Mouse (Mus musculus) activated CD4-positive, CD25-positive, alpha-beta regulatory T cell (primary cell): ENCODE results near the gene Vmn1r226. TPM values are rescaled to one million over a fixed set of nuclear protein-coding genes. Genes with fewer than 3 reads are reported as not detected.

Source experiments
- polyA plus RNA-seq, 2 experiments: library from polyadenylated mRNA; unstranded; fragments of 100-300 nt; shearing (Covaris generic); gene quantifications; one replicate each; pipeline ENCODE4 v1.2.1; 2017

Vmn1r226 gene
- polyA plus RNA-seq, result not detected

DNA sequence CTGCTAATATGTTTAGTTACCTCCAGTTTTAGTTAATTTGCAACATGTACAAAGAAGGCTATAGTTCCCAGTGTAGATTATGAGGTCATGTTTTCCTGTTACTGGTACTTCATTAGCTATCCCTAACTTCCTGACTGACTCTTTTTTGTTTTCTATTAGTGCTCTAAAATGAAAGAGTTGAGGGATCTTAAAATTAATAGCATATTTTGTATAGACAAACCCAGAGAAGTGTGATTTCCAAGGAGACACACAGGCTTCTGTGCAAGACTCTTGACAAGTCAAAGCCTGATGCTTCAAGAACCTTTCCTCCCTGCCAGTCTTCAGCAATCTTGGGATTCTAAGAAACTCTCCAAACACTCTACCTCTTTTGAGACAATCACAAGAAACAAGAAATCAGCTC is at the start of gene Vmn1r226:
TSS of gene Vmn1r226 (plus strand) at position 301 of the 400 bp plus-strand sequence.

DNA sequence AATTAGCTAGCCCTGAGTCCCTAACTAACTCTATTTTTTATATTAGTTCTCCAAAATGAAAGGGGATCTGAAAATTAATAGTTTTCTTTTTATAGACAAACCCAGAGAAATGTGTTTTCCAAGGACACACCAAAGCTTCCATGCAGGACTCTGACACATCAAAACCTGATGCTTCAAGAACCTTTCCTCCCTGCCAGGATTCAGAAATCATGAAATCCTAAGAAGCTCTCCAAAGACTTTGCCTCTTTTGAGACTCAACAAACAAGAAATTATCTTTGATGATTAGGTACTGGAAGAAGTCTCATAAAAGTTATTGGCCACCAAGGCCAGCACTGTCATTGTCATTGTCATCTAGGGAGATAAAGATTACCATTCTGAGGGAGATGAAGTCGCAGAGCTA is 46.9 kb downstream of the Vmn1r226 start, which contains the start of gene Vmn1r227:
TSS of gene Vmn1r227 (plus strand) at position 301 of the 400 bp plus-strand sequence.

Other genes starting within 250 kb of the Vmn1r226 start
- gene Vmn2r108, start 201.5 kb upstream of the Vmn1r226 start, polyA plus RNA-seq, result under 1 TPM in 1 of 2 experiments, not detected in 1; 0.04 TPM
- not detected for gene Vmn1r225, start 184.7 kb upstream of the Vmn1r226 start, polyA plus RNA-seq
- not detected for gene Vmn2r109, start 118.1 kb upstream of the Vmn1r226 start, polyA plus RNA-seq
- under 1 TPM; 0.02 TPM for gene Vmn2r110, start 86.4 kb upstream of the Vmn1r226 start, polyA plus RNA-seq
- gene Fpr-rs3, start 58.0 kb upstream of the Vmn1r226 start, polyA plus RNA-seq, result not detected
- not detected for gene Vmn1r227, start 47.0 kb downstream of the Vmn1r226 start, polyA plus RNA-seq
- not detected for gene Vmn1r228, start 103.3 kb downstream of the Vmn1r226 start, polyA plus RNA-seq
- gene Vmn1r229, start 128.7 kb downstream of the Vmn1r226 start, polyA plus RNA-seq, result under 1 TPM in 1 of 2 experiments, not detected in 1; 0.17 TPM
- not detected for gene Vmn1r230, start 157.6 kb downstream of the Vmn1r226 start, polyA plus RNA-seq
- under 1 TPM in 1 of 2 experiments, not detected in 1; 0.25 TPM for gene Vmn1r231, start 222.2 kb downstream of the Vmn1r226 start, polyA plus RNA-seq
- not detected for gene Vmn1r232, start 236.9 kb downstream of the Vmn1r226 start, polyA plus RNA-seq